Mouse (Mus musculus): ENCODE measurements at regions not wholly inside any gene's neighbourhood (a gene's known extent, or its start where the extent isn't known, plus 50 kb on each side); places are given as distances from the start of the nearest gene placed in this dataset.
A peak's percentile ranks its signal among the peaks of the same experiment; 100 is the strongest.

- Histone ChIP-seq H3K9ac (replicated peaks; ENCODE audit: low read length) (no peak overlapping the region), H3K27ac (replicated peaks; ENCODE audit: low read depth, low read length) (no peak overlapping the region), H3K36me3 (ENCODE audit: control insufficient read depth, insufficient read depth, low read length) (no peaks in the 10 kb centered on the region), H3K4me2 (ENCODE audit: low read length) (no peak overlapping the region), H3K27me3 (ENCODE audit: control insufficient read depth, insufficient read depth, low read length) (no peaks in the 10 kb centered on the region), H3K4me3 (replicated peaks; ENCODE audit: low read depth, low read length) (no peak overlapping the region), H3K4me1 (ENCODE audit: control insufficient read depth, insufficient read depth, low read length) (no peaks in the 10 kb centered on the region), H3K9me3 (ENCODE audit: control insufficient read depth, low read length) (no peaks in the 10 kb centered on the region)
- ATAC-seq (ENCODE audit: low FRiP score, low TSS enrichment) (no peak), DNase-seq (no peak)
These were observed 56.5 kb upstream of the Phox2b start for GRCm38 (mm10) chr5:67155582-67155981.

DNA sequence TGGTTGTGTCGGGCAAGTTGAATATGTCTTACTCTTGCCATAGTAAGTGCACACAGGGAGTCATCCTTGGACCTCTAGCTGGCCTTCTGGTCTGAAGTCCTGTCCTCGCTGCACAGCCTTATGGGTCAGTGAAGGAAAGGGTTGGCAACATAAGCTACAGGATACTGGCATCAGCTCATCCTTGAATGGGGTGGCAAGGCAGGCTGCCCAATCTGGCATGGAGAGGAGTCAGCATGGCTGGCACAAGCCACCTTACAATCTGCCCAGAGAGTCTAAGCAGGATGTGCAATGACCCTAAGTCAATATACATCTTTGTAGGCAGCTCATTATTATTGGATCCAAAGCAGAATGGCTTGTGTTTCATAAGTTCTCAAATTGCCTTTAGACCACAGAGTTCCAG is 57.8 kb upstream of the Phox2b start:
- Histone ChIP-seq H3K4me3 (replicated peaks; ENCODE audit: low read depth, low read length) (no peak overlapping the region), H3K4me2 (ENCODE audit: low read length) (no peak overlapping the region), H3K27me3 (ENCODE audit: control insufficient read depth, insufficient read depth, low read length) (no peaks in the 10 kb centered on the region), H3K9ac (replicated peaks; ENCODE audit: low read length) (no peak overlapping the region), H3K4me1 (ENCODE audit: control insufficient read depth, insufficient read depth, low read length) (no peaks in the 10 kb centered on the region), H3K36me3 (ENCODE audit: control insufficient read depth, insufficient read depth, low read length) (no peaks in the 10 kb centered on the region), H3K27ac (replicated peaks; ENCODE audit: low read depth, low read length) (no peak overlapping the region), H3K9me3 (ENCODE audit: control insufficient read depth, low read length) (no peaks in the 10 kb centered on the region)
- WGBS: 84% methylated on average over 2 of the region's 2 CpGs
- DNase-seq (no peak), ATAC-seq (ENCODE audit: low FRiP score, low TSS enrichment) (no peak)

DNA sequence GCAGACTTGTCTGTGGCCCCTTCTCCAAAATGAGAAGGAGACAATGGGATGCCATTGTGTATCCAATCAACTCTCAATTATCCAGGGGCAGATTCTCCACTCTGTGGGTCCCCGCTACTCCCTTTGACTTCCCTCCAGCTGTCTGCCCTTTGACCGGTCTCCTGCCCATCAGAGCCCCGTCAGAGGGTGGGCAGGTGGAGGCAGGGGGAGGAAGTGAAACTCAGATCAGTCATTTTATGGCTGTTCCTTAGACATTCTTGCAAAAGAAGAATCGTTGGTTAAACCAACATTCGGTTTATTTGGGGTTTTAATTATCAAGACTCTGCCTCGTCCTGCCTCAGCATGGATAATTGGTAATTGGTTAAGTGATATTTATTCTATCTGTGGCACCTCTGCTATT is 77.7 kb upstream of the Phox2b start:
- Histone ChIP-seq H3K36me3 (ENCODE audit: control insufficient read depth, insufficient read depth, low read length) (no peaks in the 10 kb centered on the region), H3K27ac (replicated peaks; ENCODE audit: low read depth, low read length) (no peak overlapping the region), H3K4me3 (replicated peaks; ENCODE audit: low read depth, low read length) (no peak overlapping the region), H3K9ac (replicated peaks; ENCODE audit: low read length) (no peak overlapping the region), H3K9me3 (ENCODE audit: control insufficient read depth, low read length) (no peaks in the 10 kb centered on the region), H3K27me3 (ENCODE audit: control insufficient read depth, insufficient read depth, low read length) (no peaks in the 10 kb centered on the region), H3K4me1 (ENCODE audit: control insufficient read depth, insufficient read depth, low read length) (no peaks in the 10 kb centered on the region), H3K4me2 (ENCODE audit: low read length) (no peak overlapping the region)
- WGBS: 66% methylated on average over 6 of the region's 6 CpGs
- ATAC-seq (ENCODE audit: low FRiP score, low TSS enrichment) (no peak), DNase-seq (no peak)

DNA sequence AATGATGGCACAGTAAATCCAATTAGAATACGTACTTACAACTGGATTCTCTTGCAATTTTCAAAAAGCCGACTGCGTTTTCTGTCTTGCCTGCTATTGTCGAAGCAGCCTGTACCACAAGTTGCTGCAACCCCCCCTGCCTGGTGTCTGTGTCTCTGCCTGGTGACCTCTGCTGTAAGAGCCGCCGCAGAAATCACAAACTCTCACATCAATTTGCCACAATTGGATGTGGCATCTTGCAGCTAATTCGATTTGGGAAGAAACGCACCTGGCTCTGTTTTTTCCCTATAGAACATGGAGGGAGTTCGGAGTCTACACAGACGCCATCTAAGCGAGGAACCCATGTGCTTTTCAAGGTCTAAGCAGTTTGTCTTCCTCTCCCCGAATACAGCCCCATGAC is 80.1 kb upstream of the Phox2b start:
- no peak overlapping the region for H3K9ac ChIP-seq (replicated peaks; ENCODE audit: low read length)
- H3K9me3 ChIP-seq (ENCODE audit: control insufficient read depth, low read length): no peaks in the 10 kb centered on the region
- 77% methylated on average over 12 of the region's 12 CpGs for WGBS
- H3K27me3 ChIP-seq (ENCODE audit: control insufficient read depth, insufficient read depth, low read length): no peaks in the 10 kb centered on the region
- DNase-seq (peak; percentile 17), ATAC-seq (ENCODE audit: low FRiP score, low TSS enrichment) (no peak)
- H3K36me3 ChIP-seq (ENCODE audit: control insufficient read depth, insufficient read depth, low read length): no peaks in the 10 kb centered on the region
- no peak overlapping the region for H3K4me3 ChIP-seq (replicated peaks; ENCODE audit: low read depth, low read length)
- H3K4me1 ChIP-seq (ENCODE audit: control insufficient read depth, insufficient read depth, low read length): no peaks in the 10 kb centered on the region
- H3K4me2 ChIP-seq (ENCODE audit: low read length): no peak overlapping the region
- no peak overlapping the region for H3K27ac ChIP-seq (replicated peaks; ENCODE audit: low read depth, low read length)

DNA sequence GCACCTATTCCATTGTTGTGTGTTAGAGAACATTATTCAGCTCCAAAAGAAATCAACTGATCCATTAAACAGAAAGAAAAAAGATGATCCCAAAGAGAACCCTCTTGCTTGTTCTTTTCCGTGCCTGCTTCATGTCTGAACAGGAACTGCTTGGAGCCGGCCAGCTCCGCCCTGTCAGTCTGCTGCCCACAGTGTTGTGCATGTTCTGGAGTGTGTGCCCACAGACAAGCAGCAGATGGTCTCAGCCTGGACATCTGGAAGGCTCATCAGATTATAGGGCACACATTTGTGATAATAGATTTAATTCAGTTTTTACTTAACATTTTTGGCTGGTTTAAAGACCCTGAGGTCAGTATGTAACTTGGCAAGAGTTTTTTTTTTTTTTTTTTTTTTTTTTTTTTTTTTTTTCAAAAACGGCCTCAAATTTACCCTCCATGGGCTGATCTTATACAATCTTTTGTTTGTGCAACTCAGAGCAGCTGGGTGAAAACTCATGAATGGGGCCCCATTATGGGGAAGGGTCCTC is 70.9 kb upstream of the Tmem33 start:
- Histone ChIP-seq H3K36me3 (ENCODE audit: control insufficient read depth, insufficient read depth, low read length) (no peaks in the 10 kb centered on the region), H3K4me1 (ENCODE audit: control insufficient read depth, insufficient read depth, low read length) (no peaks in the 10 kb centered on the region), H3K4me3 (replicated peaks; ENCODE audit: low read depth, low read length) (no peak overlapping the region), H3K4me2 (ENCODE audit: low read length) (no peak overlapping the region), H3K9me3 (ENCODE audit: control insufficient read depth, low read length) (no peaks in the 10 kb centered on the region), H3K27ac (replicated peaks; ENCODE audit: low read depth, low read length) (no peak overlapping the region), H3K27me3 (ENCODE audit: control insufficient read depth, insufficient read depth, low read length) (no peaks in the 10 kb centered on the region), H3K9ac (replicated peaks; ENCODE audit: low read length) (no peak overlapping the region)
- WGBS: 56% methylated on average over 4 of the region's 4 CpGs
- DNase-seq (no peak), ATAC-seq (ENCODE audit: low FRiP score, low TSS enrichment) (no peak)

DNA sequence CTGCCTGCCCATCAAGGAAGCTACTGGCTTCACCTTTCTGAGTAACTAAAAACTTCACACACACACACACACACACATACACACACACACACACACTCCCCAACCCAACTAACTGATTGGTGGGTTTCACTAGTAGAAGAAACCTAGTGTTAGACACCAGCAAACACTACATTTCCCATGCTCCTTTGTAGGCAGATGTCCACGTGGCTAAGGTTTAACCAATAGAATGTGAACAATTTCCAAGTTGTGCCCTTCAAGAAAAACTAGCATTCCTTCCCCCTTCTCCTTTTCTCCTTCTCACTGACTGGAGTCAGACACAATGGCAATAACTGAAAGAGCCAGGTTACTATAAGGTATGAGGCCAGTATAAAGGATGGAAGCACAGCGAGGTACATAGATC is 66.3 kb upstream of the Tmem33 start:
- WGBS: 75% methylated on average over 2 of the region's 2 CpGs
- no peak overlapping the region for H3K9ac ChIP-seq (replicated peaks; ENCODE audit: low read length)
- no peak for ATAC-seq (ENCODE audit: low FRiP score, low TSS enrichment)
- H3K4me3 ChIP-seq (replicated peaks; ENCODE audit: low read depth, low read length): no peak overlapping the region
- no peaks in the 10 kb centered on the region for H3K9me3 ChIP-seq (ENCODE audit: control insufficient read depth, low read length)
- no peaks in the 10 kb centered on the region for H3K27me3 ChIP-seq (ENCODE audit: control insufficient read depth, insufficient read depth, low read length)
- H3K36me3 ChIP-seq (ENCODE audit: control insufficient read depth, insufficient read depth, low read length): no peaks in the 10 kb centered on the region
- no peaks in the 10 kb centered on the region for H3K4me1 ChIP-seq (ENCODE audit: control insufficient read depth, insufficient read depth, low read length)
- no peak overlapping the region for H3K4me2 ChIP-seq (ENCODE audit: low read length)
- no peak for DNase-seq
- no peak overlapping the region for H3K27ac ChIP-seq (replicated peaks; ENCODE audit: low read depth, low read length)

GRCm38 (mm10) chr5:67205083-67205738 is 55.2 kb upstream of the Tmem33 start:
- DNase-seq (peak; percentile 40), ATAC-seq (ENCODE audit: low FRiP score, low TSS enrichment) (no peak)
- Histone ChIP-seq H3K36me3 (ENCODE audit: control insufficient read depth, insufficient read depth, low read length) (no peaks in the 10 kb centered on the region), H3K4me1 (ENCODE audit: control insufficient read depth, insufficient read depth, low read length) (no peaks in the 10 kb centered on the region), H3K4me3 (replicated peaks; ENCODE audit: low read depth, low read length) (no peak overlapping the region), H3K27me3 (ENCODE audit: control insufficient read depth, insufficient read depth, low read length) (peaks cover 11% of the 10 kb centered on the region; the same call in 1 of the 2 replicates), H3K9me3 (ENCODE audit: control insufficient read depth, low read length) (no peaks in the 10 kb centered on the region), H3K9ac (replicated peaks; ENCODE audit: low read length) (no peak overlapping the region), H3K27ac (replicated peaks; ENCODE audit: low read depth, low read length) (no peak overlapping the region), H3K4me2 (ENCODE audit: low read length) (no peak overlapping the region)
- WGBS: 53% methylated on average over 11 of the region's 11 CpGs

Data from midbrain, embryonic 14.5 days (tissue).